Mouse (Mus musculus): ENCODE data around the gene Cyp4f37. TPM values are rescaled to one million over a fixed set of nuclear protein-coding genes. Genes with fewer than 3 reads are reported as not detected.
"Not testable (repeated sequence)": the region's sequence is repeated elsewhere in the genome, so short reads cannot be mapped to it uniquely, and the experiment has no call there.

Gene Cyp4f37
- polyA plus RNA-seq, 1 experiment, result 2.2 TPM

DNA sequence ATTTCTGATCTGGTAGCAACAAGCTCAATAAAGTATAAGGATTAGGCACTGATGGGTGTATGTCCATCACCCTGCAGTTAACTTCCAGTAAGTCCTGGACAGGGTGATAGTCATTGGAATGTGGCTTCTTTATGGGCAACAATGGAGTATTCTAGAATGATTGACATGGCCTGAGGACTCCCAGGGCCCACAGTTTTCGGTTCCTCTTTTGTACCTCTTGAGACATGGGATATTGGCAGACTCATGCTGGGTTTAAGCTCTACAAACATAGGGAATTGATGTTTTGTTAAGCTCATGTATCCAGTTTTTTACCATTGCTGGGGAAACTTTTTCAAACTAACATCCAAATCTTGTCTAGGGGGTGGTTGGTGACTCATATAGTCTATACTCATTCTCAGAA lies 3.9 kb upstream of the Cyp4f37 start:
- no peak for TF ChIP-seq CTCF (IDR thresholded peaks at IDR 0.05; ENCODE audit: control insufficient read depth, insufficient read depth, insufficient replicate concordance, low read depth, low read length)
- TF ChIP-seq POLR2A (IDR thresholded peaks at IDR 0.05; ENCODE audit: control insufficient read depth, low read depth, low read length), result no peak
- Histone ChIP-seq H3K4me3 (ENCODE audit: control insufficient read depth, low read depth, low read length) (peak overlapping the region; percentile 40; the same call in 1 of the 2 replicates), H3K27me3 (ENCODE audit: control insufficient read depth, insufficient read depth, low read length) (no peaks in the 10 kb centered on the region), H3K36me3 (ENCODE audit: control insufficient read depth, insufficient read depth, low read length) (no peaks in the 10 kb centered on the region), H3K4me1 (ENCODE audit: control insufficient read depth, insufficient read depth, low read length) (no peaks in the 10 kb centered on the region), H3K27ac (ENCODE audit: control insufficient read depth, insufficient read depth, low read depth, low read length) (no peak overlapping the region)

- not testable (repeated sequence) for H3K4me1 ChIP-seq (ENCODE audit: control insufficient read depth, insufficient read depth, low read length); H3K36me3 ChIP-seq (ENCODE audit: control insufficient read depth, insufficient read depth, low read length); H3K4me3 ChIP-seq (ENCODE audit: control insufficient read depth, low read depth, low read length); H3K27ac ChIP-seq (ENCODE audit: control insufficient read depth, insufficient read depth, low read depth, low read length); H3K27me3 ChIP-seq (ENCODE audit: control insufficient read depth, insufficient read depth, low read length)
Observed at GRCm38 (mm10) chr17:32629726-32630125, 8.6 kb downstream of the Cyp4f37 start.

- Histone ChIP-seq H3K4me3 (ENCODE audit: control insufficient read depth, low read depth, low read length) (no peak overlapping the region), H3K36me3 (ENCODE audit: control insufficient read depth, insufficient read depth, low read length) (no peaks in the 10 kb centered on the region), H3K27ac (ENCODE audit: control insufficient read depth, insufficient read depth, low read depth, low read length) (no peak overlapping the region), H3K4me1 (ENCODE audit: control insufficient read depth, insufficient read depth, low read length) (peaks cover 4% of the 10 kb centered on the region), H3K27me3 (ENCODE audit: control insufficient read depth, insufficient read depth, low read length) (no peaks in the 10 kb centered on the region)
- TF ChIP-seq CTCF (IDR thresholded peaks at IDR 0.05; ENCODE audit: control insufficient read depth, insufficient read depth, insufficient replicate concordance, low read depth, low read length), result no peak
Observed at GRCm38 (mm10) chr17:32631936-32632335, 10.8 kb downstream of the Cyp4f37 start.

GRCm38 (mm10) chr17:32634242-32634971 lies 13.3 kb downstream of the Cyp4f37 start:
- H3K4me3 ChIP-seq (ENCODE audit: control insufficient read depth, low read depth, low read length), result peak overlapping the region; percentile 88
- H3K4me1 ChIP-seq (ENCODE audit: control insufficient read depth, insufficient read depth, low read length); H3K36me3 ChIP-seq (ENCODE audit: control insufficient read depth, insufficient read depth, low read length); H3K27me3 ChIP-seq (ENCODE audit: control insufficient read depth, insufficient read depth, low read length); H3K27ac ChIP-seq (ENCODE audit: control insufficient read depth, insufficient read depth, low read depth, low read length): not testable (repeated sequence)

DNA sequence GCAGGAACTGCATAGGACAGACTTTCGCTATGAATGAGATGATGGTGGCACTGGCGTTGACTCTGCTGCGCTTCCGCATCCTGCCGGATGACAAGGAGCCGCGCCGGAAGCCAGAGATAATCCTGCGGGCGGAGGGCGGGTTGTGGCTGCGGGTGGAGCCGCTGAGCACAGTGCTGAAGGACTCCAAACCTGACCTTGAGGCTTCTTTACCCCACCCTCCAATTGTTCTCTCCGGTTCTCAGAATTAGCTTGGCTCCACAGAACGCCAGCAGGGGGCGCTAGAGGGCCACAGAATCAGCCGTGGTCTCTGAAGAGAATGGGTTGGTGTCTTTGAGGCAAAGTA lies 13.8 kb downstream of the Cyp4f37 start:
- Histone ChIP-seq H3K27me3 (ENCODE audit: control insufficient read depth, insufficient read depth, low read length) (no peaks in the 10 kb centered on the region), H3K4me3 (ENCODE audit: control insufficient read depth, low read depth, low read length) (peak overlapping the region; percentile 88), H3K36me3 (ENCODE audit: control insufficient read depth, insufficient read depth, low read length) (no peaks in the 10 kb centered on the region), H3K4me1 (ENCODE audit: control insufficient read depth, insufficient read depth, low read length) (peaks cover 4% of the 10 kb centered on the region), H3K27ac (ENCODE audit: control insufficient read depth, insufficient read depth, low read depth, low read length) (no peak overlapping the region)
- TF ChIP-seq CTCF (IDR thresholded peaks at IDR 0.05; ENCODE audit: control insufficient read depth, insufficient read depth, insufficient replicate concordance, low read depth, low read length) (peak; percentile 95), POLR2A (IDR thresholded peaks at IDR 0.05; ENCODE audit: control insufficient read depth, low read depth, low read length) (0 out of 2 replicates have a peak, but pooled peaks have one; percentile 30)

GRCm38 (mm10) chr17:32636341-32636740 lies 15.2 kb downstream of the Cyp4f37 start:
- Histone ChIP-seq H3K4me3 (ENCODE audit: control insufficient read depth, low read depth, low read length) (no peak overlapping the region), H3K36me3 (ENCODE audit: control insufficient read depth, insufficient read depth, low read length) (no peaks in the 10 kb centered on the region), H3K27me3 (ENCODE audit: control insufficient read depth, insufficient read depth, low read length) (no peaks in the 10 kb centered on the region), H3K4me1 (ENCODE audit: control insufficient read depth, insufficient read depth, low read length) (peaks cover 4% of the 10 kb centered on the region), H3K27ac (ENCODE audit: control insufficient read depth, insufficient read depth, low read depth, low read length) (no peak overlapping the region)
- no peak for TF ChIP-seq CTCF (IDR thresholded peaks at IDR 0.05; ENCODE audit: control insufficient read depth, insufficient read depth, insufficient replicate concordance, low read depth, low read length)
- no peak for TF ChIP-seq POLR2A (IDR thresholded peaks at IDR 0.05; ENCODE audit: control insufficient read depth, low read depth, low read length)

- Histone ChIP-seq H3K4me1 (ENCODE audit: control insufficient read depth, insufficient read depth, low read length) (peaks cover 4% of the 10 kb centered on the region), H3K4me3 (ENCODE audit: control insufficient read depth, low read depth, low read length) (no peak overlapping the region), H3K27ac (ENCODE audit: control insufficient read depth, insufficient read depth, low read depth, low read length) (no peak overlapping the region), H3K27me3 (ENCODE audit: control insufficient read depth, insufficient read depth, low read length) (no peaks in the 10 kb centered on the region), H3K36me3 (ENCODE audit: control insufficient read depth, insufficient read depth, low read length) (no peaks in the 10 kb centered on the region)
- TF ChIP-seq POLR2A (IDR thresholded peaks at IDR 0.05; ENCODE audit: control insufficient read depth, low read depth, low read length) (no peak), CTCF (IDR thresholded peaks at IDR 0.05; ENCODE audit: control insufficient read depth, insufficient read depth, insufficient replicate concordance, low read depth, low read length) (no peak)
Observed at GRCm38 (mm10) chr17:32637151-32637550, 16.0 kb downstream of the Cyp4f37 start.

- Histone ChIP-seq H3K27ac (ENCODE audit: control insufficient read depth, insufficient read depth, low read depth, low read length) (no peak overlapping the region), H3K4me1 (ENCODE audit: control insufficient read depth, insufficient read depth, low read length) (no peaks in the 10 kb centered on the region), H3K36me3 (ENCODE audit: control insufficient read depth, insufficient read depth, low read length) (no peaks in the 10 kb centered on the region), H3K4me3 (ENCODE audit: control insufficient read depth, low read depth, low read length) (no peak overlapping the region), H3K27me3 (ENCODE audit: control insufficient read depth, insufficient read depth, low read length) (no peaks in the 10 kb centered on the region)
- TF ChIP-seq POLR2A (IDR thresholded peaks at IDR 0.05; ENCODE audit: control insufficient read depth, low read depth, low read length), result no peak
- TF ChIP-seq CTCF (IDR thresholded peaks at IDR 0.05; ENCODE audit: control insufficient read depth, insufficient read depth, insufficient replicate concordance, low read depth, low read length), result no peak
Observed at GRCm38 (mm10) chr17:32646631-32647030, 25.5 kb downstream of the Cyp4f37 start.
